Mouse (Mus musculus) thymus, adult 2 months (tissue): ENCODE measurements around the gene Rfx8. TPM values are rescaled to one million over a fixed set of nuclear protein-coding genes. Genes with fewer than 3 reads are reported as not detected.

Source experiments
- DNase-seq: peaks from one replicate; pipeline ENCODE4 v3.0.0; 2021
- H3K27ac ChIP-seq: fragments of 200-500 bp; 2 replicates; pipeline ENCODE4 v1.5.1; 2012; ENCODE audit warnings: low read length, control low read depth; ENCODE audit not compliant: control insufficient read depth, insufficient read depth
- H3K27me3 ChIP-seq: fragments of 200-500 bp; 2 replicates; pipeline ENCODE4 v1.6.1; 2012; ENCODE audit warnings: mild to moderate bottlenecking, low read length, moderate library complexity, mixed read lengths; ENCODE audit not compliant: control insufficient read depth, insufficient read depth
- H3K36me3 ChIP-seq: fragments of 200-500 bp; 2 replicates; pipeline ENCODE4 v1.6.1; 2012; ENCODE audit warnings: mild to moderate bottlenecking, low read length, moderate library complexity; ENCODE audit not compliant: control insufficient read depth, insufficient read depth
- H3K4me1 ChIP-seq: fragments of 200-500 bp; replicated peaks from 2 replicates; pipeline ENCODE4 v1.6.1; 2012; ENCODE audit warnings: low read length; ENCODE audit not compliant: control insufficient read depth, insufficient read depth
- H3K4me3 ChIP-seq: fragments of 200-500 bp; 2 replicates; pipeline ENCODE4 v1.5.1; 2012; ENCODE audit warnings: mild to moderate bottlenecking, low read length, control low read depth, moderate library complexity; ENCODE audit not compliant: control insufficient read depth, insufficient read depth
- CTCF ChIP-seq: fragments of 200-500 bp; IDR thresholded peaks from 2 replicates; pipeline ENCODE4 v1.5.1; 2012; ENCODE audit warnings: mild to moderate bottlenecking, control low read depth, low read length, moderate library complexity, borderline replicate concordance; ENCODE audit not compliant: control insufficient read depth, poor library complexity, insufficient read depth; ENCODE audit errors: extremely low read depth
- POLR2A ChIP-seq: fragments of 200-500 bp; IDR thresholded peaks from 2 replicates; pipeline ENCODE4 v1.6.1; 2012; ENCODE audit warnings: mild to moderate bottlenecking, low read length, control low read depth, moderate library complexity; ENCODE audit not compliant: control insufficient read depth, poor library complexity, insufficient read depth; ENCODE audit errors: extremely low read depth
- WGBS: fragments of 180-500 bp; shearing (Covaris S2); methylation state at CpG from one replicate; pipeline ENCODE4 v1.1.7; 2018; 5-methylcytosine and 5-hydroxymethylcytosine counted together
- polyA plus RNA-seq: library from polyadenylated mRNA; depleted of rRNA; stranded (reverse); fragments of >200 nt; gene quantifications from 2 replicates; pipeline ENCODE4 v1.2.3, GENCODE M21; 2012; rRNA removed

Rfx8 gene
- 0.15 and 0.19 TPM in 2 replicates for polyA plus RNA-seq

DNA sequence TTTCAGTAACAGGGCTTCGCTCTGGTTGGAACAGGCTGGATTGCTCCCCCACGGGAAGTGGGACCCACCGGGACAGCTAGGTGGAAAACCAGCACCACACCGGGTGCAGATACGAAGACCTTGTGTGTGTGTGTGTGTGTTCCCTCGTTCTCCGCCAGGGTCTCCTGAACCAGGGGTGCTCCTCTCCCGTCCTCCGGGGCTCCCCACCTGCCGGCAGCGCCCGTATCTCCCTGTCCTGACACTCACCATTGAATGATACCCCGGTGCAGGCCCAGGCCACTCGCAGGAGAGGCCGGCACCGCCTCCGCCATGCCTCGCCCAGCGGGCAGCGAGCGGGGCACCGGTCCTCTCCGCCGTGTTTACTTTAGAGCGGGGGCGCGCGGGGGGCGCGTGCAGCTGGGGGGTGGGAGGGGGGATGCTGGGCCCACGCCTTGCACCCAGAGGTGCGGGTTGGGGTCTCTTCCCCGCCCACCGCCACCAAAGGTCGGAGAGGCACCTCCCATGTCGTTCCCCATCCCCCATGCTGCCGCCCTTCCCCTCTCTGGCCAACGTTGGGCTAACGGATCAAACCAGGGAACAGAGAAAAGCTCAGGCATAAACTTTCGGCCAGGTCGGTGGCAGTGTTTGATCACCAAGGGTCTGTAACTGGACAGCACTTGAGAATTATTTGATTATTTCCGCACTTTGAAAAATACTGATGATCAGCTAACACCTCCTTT is at the start of gene Rfx8:
Gene Rfx8, minus strand, starts transcription at position 366 of the 719 bp plus-strand sequence.
- H3K4me3 ChIP-seq, result peak within 1 kb of the TSS; percentile 42
- no peaks in the 10 kb centered on the region for H3K36me3 ChIP-seq
- H3K27me3 ChIP-seq, result no peaks in the 10 kb centered on the region
- DNase-seq, result no peak
- 0 out of 2 replicates have a peak, but pooled peaks cover 3% of the 10 kb centered on the region for H3K4me1 ChIP-seq
- H3K27ac ChIP-seq, result no peak within 1 kb of the TSS
- TF ChIP-seq POLR2A (no peak), CTCF (0 out of 2 replicates have a peak, but pooled peaks have one; percentile 21)
- 66% methylated on average over 42 of the region's 42 CpGs for WGBS

DNA sequence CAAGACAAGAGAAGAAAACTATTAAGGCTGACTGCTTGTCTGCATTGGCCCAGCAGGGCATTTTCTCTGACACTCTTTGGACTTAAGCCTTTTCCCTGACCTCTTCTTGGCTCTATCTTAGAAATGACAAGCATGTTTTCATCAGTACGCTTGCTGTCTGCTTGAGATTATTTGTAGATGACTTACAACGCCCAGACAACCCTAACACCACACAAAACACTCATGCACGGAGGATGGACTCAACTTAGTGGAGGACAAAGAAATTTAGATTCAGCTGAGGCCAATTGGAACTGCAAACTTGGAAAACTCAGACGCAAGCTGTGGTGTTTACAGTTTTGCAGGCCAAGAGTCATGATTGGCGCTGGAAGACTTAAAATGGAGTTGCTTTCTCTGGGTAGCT is 49.6 kb upstream of the Rfx8 start:
- Histone ChIP-seq H3K4me3 (no peak overlapping the region), H3K36me3 (no peaks in the 10 kb centered on the region), H3K4me1 (no peaks in the 10 kb centered on the region), H3K27ac (no peak overlapping the region), H3K27me3 (no peaks in the 10 kb centered on the region)
- TF ChIP-seq CTCF, result no peak
- no peak for TF ChIP-seq POLR2A
- 95% methylated on average over 5 of the region's 5 CpGs for WGBS
- DNase-seq, result no peak

DNA sequence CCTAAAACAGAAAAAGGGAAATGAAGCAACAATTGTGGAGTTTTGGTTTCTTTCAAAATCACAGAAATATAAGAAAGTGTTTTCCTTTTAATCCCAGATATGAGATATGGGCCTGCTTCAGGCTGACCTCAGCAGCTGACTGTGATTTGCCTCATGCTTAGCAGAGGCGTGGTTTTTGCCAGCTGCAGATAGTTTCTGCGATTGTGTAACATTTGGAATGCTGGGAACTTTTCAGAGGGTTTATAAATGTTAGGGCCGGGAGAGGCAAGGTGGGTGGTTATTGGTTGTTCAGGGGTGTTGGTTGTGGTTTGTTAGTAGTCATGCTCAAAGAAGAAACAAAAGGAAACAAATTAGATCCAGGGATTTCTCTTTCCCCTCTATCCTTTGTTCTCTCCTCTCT is 47.2 kb upstream of the Rfx8 start:
- Histone ChIP-seq H3K27me3 (no peaks in the 10 kb centered on the region), H3K4me1 (no peaks in the 10 kb centered on the region), H3K27ac (no peak overlapping the region), H3K4me3 (no peak overlapping the region), H3K36me3 (no peaks in the 10 kb centered on the region)
- no peak for DNase-seq
- 78% methylated on average over 3 of the region's 3 CpGs for WGBS
- TF ChIP-seq CTCF (no peak), POLR2A (no peak)

DNA sequence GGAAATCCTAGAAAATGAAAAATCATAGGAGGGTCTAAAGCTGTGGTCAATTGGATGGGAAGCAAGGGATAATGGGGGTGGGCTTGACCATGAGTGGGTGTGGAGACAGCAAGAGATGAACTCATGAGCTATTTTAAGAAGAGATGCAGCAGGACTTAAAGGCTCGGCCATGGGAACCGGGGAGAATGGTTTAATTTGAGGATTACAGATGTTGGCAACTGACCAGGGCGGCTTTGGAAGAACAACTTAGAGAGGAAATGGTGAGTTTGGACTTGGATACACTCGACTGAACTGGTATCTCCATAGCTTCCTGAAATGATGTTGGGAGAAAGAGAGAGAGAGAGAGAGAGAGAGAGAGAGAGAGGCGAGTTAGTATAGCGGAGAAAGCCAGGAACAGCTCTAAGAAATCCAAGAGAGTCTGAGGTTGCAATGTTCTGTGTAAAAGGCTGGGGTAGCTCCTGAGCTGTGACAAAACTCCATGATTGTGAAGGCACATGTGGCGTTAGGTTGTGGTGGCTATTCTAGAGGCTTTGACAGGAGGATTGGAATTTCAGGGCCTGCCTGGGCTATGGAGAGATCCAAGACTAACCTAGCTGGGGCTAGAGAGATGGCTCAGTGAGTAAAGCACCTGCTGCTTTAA is 45.2 kb upstream of the Rfx8 start:
- no peaks in the 10 kb centered on the region for H3K27me3 ChIP-seq
- H3K27ac ChIP-seq, result no peak overlapping the region
- H3K4me1 ChIP-seq, result peaks cover 13% of the 10 kb centered on the region
- H3K36me3 ChIP-seq, result no peaks in the 10 kb centered on the region
- H3K4me3 ChIP-seq, result no peak overlapping the region
- TF ChIP-seq POLR2A, result no peak
- TF ChIP-seq CTCF, result no peak
- DNase-seq, result no peak
- 90% methylated on average over 7 of the region's 7 CpGs for WGBS

DNA sequence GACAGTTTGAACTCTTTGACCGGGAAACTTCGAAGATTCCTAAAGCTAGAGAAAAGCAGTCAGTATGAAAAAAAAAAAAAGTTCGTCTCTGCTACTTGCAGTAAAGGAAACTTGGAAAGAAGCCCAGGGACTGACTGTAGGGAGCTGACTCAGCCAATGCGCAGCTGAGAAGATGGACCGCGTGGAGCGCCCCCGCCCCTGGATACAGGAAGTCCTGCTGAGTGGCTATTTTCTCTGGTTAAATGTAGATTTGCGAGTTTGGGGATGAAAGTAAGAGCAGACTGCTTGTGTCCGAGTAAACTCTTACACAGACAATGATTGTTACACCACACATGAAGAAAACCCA is 41.2 kb upstream of the Rfx8 start:
- H3K4me1 ChIP-seq, result peaks cover 19% of the 10 kb centered on the region
- H3K27ac ChIP-seq, result no peak overlapping the region
- WGBS, result 14% methylated on average over 10 of the region's 10 CpGs
- TF ChIP-seq POLR2A, result no peak
- TF ChIP-seq CTCF, result no peak
- H3K4me3 ChIP-seq, result no peak overlapping the region
- H3K36me3 ChIP-seq, result no peaks in the 10 kb centered on the region
- DNase-seq, result peak; percentile 38
- no peaks in the 10 kb centered on the region for H3K27me3 ChIP-seq

DNA sequence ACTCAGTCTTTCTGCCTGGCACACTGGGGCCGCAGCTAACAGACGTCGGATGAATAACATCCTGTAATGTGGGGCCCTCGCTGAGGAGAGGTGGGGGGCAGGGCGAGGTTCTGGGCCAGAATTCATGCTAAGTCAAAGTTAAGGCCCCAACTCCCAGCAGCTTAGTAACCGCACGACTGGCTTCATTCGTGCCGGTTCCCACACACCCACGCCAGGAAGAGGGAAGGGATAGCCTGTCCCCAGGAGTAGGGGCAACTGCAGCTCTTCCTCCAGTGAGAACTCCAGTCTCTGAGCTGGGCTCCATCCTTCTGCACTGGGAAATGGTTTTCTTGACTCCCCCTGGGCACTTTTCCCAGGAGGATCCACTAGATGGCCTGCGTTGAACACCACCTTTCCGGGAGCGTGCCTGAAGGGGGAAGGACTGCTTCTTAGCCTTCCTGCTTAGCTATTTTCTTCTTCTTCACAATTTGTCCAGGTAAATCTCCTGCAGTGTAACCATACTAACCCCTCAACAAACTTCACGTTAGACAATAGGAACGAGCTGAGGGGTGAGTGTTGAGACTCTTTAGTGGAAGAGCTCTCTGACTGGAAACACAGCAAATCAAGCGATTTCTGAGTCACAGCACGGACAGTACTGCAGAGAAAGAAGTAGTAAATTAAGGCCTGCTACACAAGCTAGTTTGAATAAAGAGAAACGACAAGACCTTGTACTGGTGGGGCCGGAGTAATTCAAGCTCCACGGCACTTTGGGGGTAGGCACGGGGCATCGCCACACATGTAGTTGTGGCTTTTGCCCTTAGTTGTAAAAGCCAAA is 40.6 kb upstream of the Rfx8 start:
- Histone ChIP-seq H3K27me3 (no peaks in the 10 kb centered on the region), H3K4me3 (no peak overlapping the region), H3K36me3 (no peaks in the 10 kb centered on the region), H3K27ac (no peak overlapping the region), H3K4me1 (peaks cover 19% of the 10 kb centered on the region)
- TF ChIP-seq CTCF, result 0 out of 2 replicates have a peak, but pooled peaks have one; percentile 13
- no peak for TF ChIP-seq POLR2A
- WGBS, result 10% methylated on average over 22 of the region's 22 CpGs
- DNase-seq, result peak; percentile 57
